Mouse (Mus musculus) liver, embryonic 14.5 days (tissue): Measurements from ENCODE around the gene Pcnx2. TPM values are rescaled to one million over a fixed set of nuclear protein-coding genes. Genes with fewer than 3 reads are reported as not detected.

Source experiments
- ATAC-seq: fragments of 200-750 bp; cut with Nextera tagmentation; 2 replicates; pipeline ENCODE4 v1.8.0; 2017; ENCODE audit warnings: moderate number of reproducible peaks, mild to moderate bottlenecking, moderate library complexity; ENCODE audit not compliant: insufficient read depth
- DNase-seq, 3 experiments: peaks; one replicate each; pipeline ENCODE4 v3.0.0-alpha.2; 2012 to 2013; ENCODE audit warnings: low read depth in 3 of 3, low spot score in 3 of 3
- H3K27ac ChIP-seq: fragments of 300-500 bp; sonication (generic); 2 replicates; pipeline ENCODE4 v1.5.1; 2014; ENCODE audit warnings: moderate library complexity, mild to moderate bottlenecking, control low read depth, inconsistent platforms
- H3K27me3 ChIP-seq: fragments of 300-500 bp; sonication (generic); 2 replicates; pipeline ENCODE4 v1.6.1; 2014; ENCODE audit warnings: mild to moderate bottlenecking, low read length, moderate library complexity; ENCODE audit not compliant: control insufficient read depth, insufficient read depth
- H3K36me3 ChIP-seq: fragments of 300-500 bp; sonication (generic); replicated peaks from 2 replicates; pipeline ENCODE4 v1.6.1; 2014; ENCODE audit warnings: low read depth; ENCODE audit not compliant: control insufficient read depth, insufficient read depth
- H3K4me1 ChIP-seq, 2 experiments: fragments of 200-500 bp in 1 of 2; fragments of 300-500 bp in 1 of 2; sonication (generic) in 1 of 2; replicated peaks; 2 replicates each; pipeline ENCODE4 v1.6.1; 2012 to 2014; ENCODE audit warnings: antibody characterized with exemption in 1 of 2, inconsistent platforms in 1 of 2, low read length in 1 of 2; ENCODE audit not compliant: control insufficient read depth in 2 of 2, insufficient read depth in 2 of 2
- H3K4me2 ChIP-seq: fragments of 300-500 bp; sonication (generic); 2 replicates; pipeline ENCODE4 v1.6.1; 2014; ENCODE audit warnings: low read depth, mild to moderate bottlenecking, control low read depth, moderate library complexity
- H3K4me3 ChIP-seq, 2 experiments: fragments of 200-500 bp in 1 of 2; fragments of 300-500 bp in 1 of 2; sonication (generic) in 1 of 2; 2 replicates each; pipeline ENCODE4 v1.5.1; 2012 to 2014; ENCODE audit warnings: low read depth in 2 of 2, low read length in 2 of 2, mild to moderate bottlenecking in 2 of 2, control low read depth in 1 of 2, inconsistent platforms in 1 of 2, moderate library complexity in 1 of 2; ENCODE audit not compliant: insufficient read depth in 1 of 2
- H3K9ac ChIP-seq: fragments of 300-500 bp; sonication (generic); replicated peaks from 2 replicates; pipeline ENCODE4 v1.6.1; 2014; ENCODE audit warnings: mild to moderate bottlenecking, control low read depth, moderate library complexity
- H3K9me3 ChIP-seq: fragments of 300-500 bp; sonication (generic); 2 replicates; pipeline ENCODE4 v1.6.1; 2016; ENCODE audit warnings: low read length, mixed read lengths; ENCODE audit not compliant: control insufficient read depth
- CTCF ChIP-seq: IDR thresholded peaks from 2 replicates; pipeline ENCODE4 v1.5.1; 2016; ENCODE audit warnings: antibody characterized with exemption, low read depth, control low read depth
- EP300 ChIP-seq: IDR thresholded peaks from 2 replicates; pipeline ENCODE4 v1.6.1; 2016; ENCODE audit warnings: antibody characterized with exemption, low read depth
- WGBS: fragments of 180-500 bp; shearing (Covaris S2); extraction: QIAGEN DNeasy Blood & Tissue Kit; methylation state at CpG from one replicate; pipeline ENCODE4 v1.1.7; 2014; ENCODE audit not compliant: insufficient replicate concordance; 5-methylcytosine and 5-hydroxymethylcytosine counted together
- polyA plus RNA-seq, 2 experiments: library from polyadenylated mRNA; depleted of rRNA in 1 of 2; stranded (reverse) in 1 of 2; unstranded in 1 of 2; fragments of >200 nt; fragmentation: Nextera tagmentation in 1 of 2; extraction: Ambion mirVana in 1 of 2; gene quantifications; 2 replicates each; pipeline versions ENCODE4 v1.2.1 to v1.2.3; 2012 to 2014

Gene Pcnx2
- polyA plus RNA-seq, 2 experiments, result 0.19 TPM; not detected in 1

- H3K4me1 ChIP-seq, result peaks cover 0 to 22% of the 10 kb centered on the region in 2 experiments; a peak in 3 of 4 replicates
- no peak for TF ChIP-seq CTCF
- no peak for TF ChIP-seq EP300
- H3K27ac ChIP-seq, result no peak overlapping the region
- no peak overlapping the region for H3K9ac ChIP-seq
- 41% methylated on average over 6 of the region's 6 CpGs for WGBS
- no peak overlapping the region for H3K4me2 ChIP-seq
- H3K9me3 ChIP-seq, result no peaks in the 10 kb centered on the region
- peak; percentile 29; the same call in 1 of the 2 replicates for ATAC-seq
- no peaks in the 10 kb centered on the region for H3K27me3 ChIP-seq
- no peaks in the 10 kb centered on the region for H3K36me3 ChIP-seq
- H3K4me3 ChIP-seq, result no peak overlapping the region
- no peak for DNase-seq
These were observed 121.3 kb downstream of the Pcnx2 start for GRCm38 (mm10) chr8:125776800-125777199.

GRCm38 (mm10) chr8:125776314-125776713 is 121.8 kb downstream of the Pcnx2 start:
- H3K4me2 ChIP-seq, result no peak overlapping the region
- peaks cover 0 to 22% of the 10 kb centered on the region in 2 experiments; a peak in 3 of 4 replicates for H3K4me1 ChIP-seq
- H3K27me3 ChIP-seq, result no peaks in the 10 kb centered on the region
- TF ChIP-seq EP300 (no peak), CTCF (no peak)
- 75% methylated on average over 3 of the region's 3 CpGs for WGBS
- H3K9me3 ChIP-seq, result no peaks in the 10 kb centered on the region
- no peak overlapping the region for H3K9ac ChIP-seq
- H3K4me3 ChIP-seq, result no peak overlapping the region
- no peaks in the 10 kb centered on the region for H3K36me3 ChIP-seq
- H3K27ac ChIP-seq, result no peak overlapping the region
- DNase-seq, result no peak
- ATAC-seq, result no peak

- Histone ChIP-seq H3K9ac (no peak overlapping the region), H3K9me3 (no peaks in the 10 kb centered on the region), H3K4me2 (no peak overlapping the region), H3K4me1 (peaks cover 0 to 17% of the 10 kb centered on the region in 2 experiments; a peak in 3 of 4 replicates), H3K27ac (no peak overlapping the region), H3K36me3 (no peaks in the 10 kb centered on the region), H3K27me3 (no peaks in the 10 kb centered on the region), H3K4me3 (no peak overlapping the region)
- WGBS, result 28% methylated on average over 3 of the region's 3 CpGs
- no peak for TF ChIP-seq EP300
- no peak for TF ChIP-seq CTCF
- DNase-seq, result no peak
- no peak for ATAC-seq
These were observed 123.1 kb downstream of the Pcnx2 start for GRCm38 (mm10) chr8:125775031-125775430.

- 58% methylated on average over 7 of the region's 7 CpGs for WGBS
- H3K9ac ChIP-seq, result no peak overlapping the region
These were observed 124.8 kb downstream of the Pcnx2 start for GRCm38 (mm10) chr8:125773281-125773803.

DNA sequence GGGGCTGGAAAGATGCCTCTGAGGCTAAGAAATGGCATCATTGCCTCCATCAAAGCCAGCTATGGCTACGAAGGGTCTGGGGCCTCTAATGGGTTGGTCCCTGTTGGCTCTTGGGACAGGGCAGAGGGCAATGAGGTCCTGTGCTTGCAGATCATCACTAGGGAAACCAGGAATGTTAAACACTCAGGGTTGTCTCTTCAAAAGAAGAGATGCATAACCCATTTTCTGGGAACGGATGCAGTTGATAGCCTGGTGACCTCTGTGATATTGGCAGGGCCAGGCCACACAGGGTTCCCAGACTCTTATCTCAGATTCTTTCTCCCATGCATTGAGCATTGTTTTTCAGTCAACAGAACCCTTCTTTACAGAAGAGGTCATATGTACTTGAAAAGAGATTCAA is 125.8 kb downstream of the Pcnx2 start:
- ATAC-seq, result peak; percentile 39; the same call in 1 of the 2 replicates

More at GRCm38 (mm10) chr8:125773281-125773803, 124.8 kb downstream of the Pcnx2 start:
- Histone ChIP-seq H3K27ac (no peak overlapping the region), H3K4me2 (no peak overlapping the region), H3K9me3 (no peaks in the 10 kb centered on the region), H3K27me3 (no peaks in the 10 kb centered on the region), H3K36me3 (no peaks in the 10 kb centered on the region), H3K4me3 (no peak overlapping the region), H3K4me1 (peaks cover 0 to 15% of the 10 kb centered on the region in 2 experiments; a peak in 3 of 4 replicates)
- ATAC-seq (no peak), DNase-seq (no peak)
- TF ChIP-seq EP300 (no peak), CTCF (no peak)

More for the DNA sequence above, 125.8 kb downstream of the Pcnx2 start:
- Histone ChIP-seq H3K36me3 (no peaks in the 10 kb centered on the region), H3K27me3 (no peaks in the 10 kb centered on the region), H3K4me2 (no peak overlapping the region), H3K4me3 (no peak overlapping the region), H3K9me3 (no peaks in the 10 kb centered on the region), H3K27ac (no peak overlapping the region), H3K4me1 (peaks cover 0 to 12% of the 10 kb centered on the region in 2 experiments; a peak in 3 of 4 replicates), H3K9ac (no peak overlapping the region)
- WGBS, result 57% methylated on average over 2 of the region's 2 CpGs
- no peak for DNase-seq
- TF ChIP-seq CTCF (no peak), EP300 (no peak)
